Mouse (Mus musculus): ENCODE data around the gene Gm17662.

The Gm17662 gene

GRCm38 (mm10) chr4:104887486-104887885, 30.4 kb downstream of the Gm17662 start:
- no peak for DNase-seq (ENCODE audit: extremely low read depth, low read depth, low spot score)

- DNase-seq (ENCODE audit: extremely low read depth, low read depth, low spot score) = no peak
These were observed 31.6 kb downstream of the Gm17662 start for GRCm38 (mm10) chr4:104888499-104889262.

GRCm38 (mm10) chr4:104891708-104892107, 34.6 kb downstream of the Gm17662 start:
- no peak for DNase-seq (ENCODE audit: extremely low read depth, low read depth, low spot score)

- no peak for DNase-seq (ENCODE audit: extremely low read depth, low read depth, low spot score)
These were observed 36.5 kb downstream of the Gm17662 start for GRCm38 (mm10) chr4:104893588-104893987.

- DNase-seq (ENCODE audit: extremely low read depth, low read depth, low spot score) = no peak
These were observed 37.0 kb downstream of the Gm17662 start for GRCm38 (mm10) chr4:104894004-104894734.

GRCm38 (mm10) chr4:104902836-104903235, 45.7 kb downstream of the Gm17662 start:
- DNase-seq (ENCODE audit: extremely low read depth, low read depth, low spot score) = no peak

- DNase-seq (ENCODE audit: extremely low read depth, low read depth, low spot score) = no peak
These were observed 47.9 kb downstream of the Gm17662 start for GRCm38 (mm10) chr4:104905049-104905448.
